Mouse (Mus musculus) cerebellum, adult 2 months (tissue): ENCODE measurements around the gene Tbxa2r. TPM values are rescaled to one million over a fixed set of nuclear protein-coding genes. Genes with fewer than 3 reads are reported as not detected.

ENCODE experiments used
- DNase-seq, 2 experiments: peaks; one replicate each; pipeline ENCODE4 v3.0.0; 2021
- H3K27ac ChIP-seq: fragments of 200-500 bp; 2 replicates; pipeline ENCODE4 v1.5.1; 2012; ENCODE audit warnings: low read length, control low read depth, inconsistent platforms; ENCODE audit not compliant: insufficient read depth
- H3K27me3 ChIP-seq: fragments of 200-500 bp; 2 replicates; pipeline ENCODE4 v1.6.1; 2012; ENCODE audit warnings: inconsistent platforms, mild to moderate bottlenecking, low read length, moderate library complexity; ENCODE audit not compliant: control insufficient read depth, insufficient read depth
- H3K4me1 ChIP-seq: fragments of 200-500 bp; 2 replicates; pipeline ENCODE4 v1.6.1; 2011; ENCODE audit warnings: low read length; ENCODE audit not compliant: control insufficient read depth, insufficient read depth
- H3K4me3 ChIP-seq: fragments of 200-500 bp; replicated peaks from 2 replicates; pipeline ENCODE3; 2011; ENCODE audit warnings: mild to moderate bottlenecking, low read depth, low read length, control low read depth; ENCODE audit not compliant: insufficient read depth
- CTCF ChIP-seq: fragments of 200-500 bp; IDR thresholded peaks from 2 replicates; pipeline ENCODE4 v1.5.1; 2011; ENCODE audit warnings: low read depth, mild to moderate bottlenecking, control low read depth, low read length, moderate library complexity, borderline replicate concordance; ENCODE audit not compliant: insufficient read depth
- POLR2A ChIP-seq: fragments of 200-500 bp; IDR thresholded peaks from 2 replicates; pipeline ENCODE4 v1.6.1; 2011; ENCODE audit warnings: low read length, control low read depth, borderline replicate concordance; ENCODE audit not compliant: insufficient read depth
- WGBS: fragments of 180-500 bp; shearing (Covaris S2); methylation state at CpG from one replicate; pipeline ENCODE4 v1.1.7; 2018; 5-methylcytosine and 5-hydroxymethylcytosine counted together
- polyA plus RNA-seq: library from polyadenylated mRNA; depleted of rRNA; stranded (reverse); fragments of >200 nt; gene quantifications from 2 replicates; pipeline ENCODE4 v1.2.3, GENCODE M21; 2012

Gene Tbxa2r
- polyA plus RNA-seq, 1 experiment: 3.2 TPM

DNA sequence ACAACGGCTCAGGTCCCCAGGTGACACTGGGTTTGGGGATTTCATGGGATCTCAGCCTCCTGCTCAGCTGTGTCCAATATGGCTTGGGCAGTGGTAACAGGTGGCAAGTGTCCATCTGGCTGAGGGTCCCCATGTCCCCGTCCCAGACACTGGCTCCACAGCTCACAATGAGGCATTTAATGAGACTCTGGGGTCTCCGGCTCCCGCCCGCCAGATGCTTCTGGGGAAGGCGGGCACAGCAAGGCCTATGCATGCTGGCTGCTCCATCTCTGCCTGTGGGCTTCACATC, 38.6 kb downstream of the Tbxa2r start:
- no peak for DNase-seq
- H3K4me1 ChIP-seq: peaks cover 15% of the 10 kb centered on the region
- H3K27me3 ChIP-seq: no peaks in the 10 kb centered on the region
- TF ChIP-seq CTCF: no peak
- TF ChIP-seq POLR2A: no peak
- WGBS: 54% methylated on average over 6 of the region's 6 CpGs
- no peak overlapping the region for H3K27ac ChIP-seq
- H3K4me3 ChIP-seq: no peak overlapping the region

DNA sequence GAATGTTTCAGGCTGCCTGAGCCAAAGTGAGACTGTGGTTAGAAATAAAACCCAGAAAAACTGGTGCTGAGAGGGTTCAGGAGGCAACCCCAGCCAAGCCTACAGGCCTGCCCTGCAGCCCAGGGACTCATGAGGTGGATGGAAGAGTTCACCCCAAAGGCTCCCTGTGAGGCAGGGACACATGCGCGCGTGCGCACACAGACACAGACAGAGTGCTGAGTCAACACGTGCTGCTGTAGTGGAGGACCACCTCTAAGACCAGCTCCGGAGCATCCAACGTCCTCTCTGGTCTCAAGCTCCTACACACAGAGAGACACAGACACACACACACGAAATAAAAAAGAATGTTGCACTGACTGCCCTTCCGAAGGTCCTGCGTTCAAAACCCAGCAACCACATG, 46.8 kb downstream of the Tbxa2r start:
- 86% methylated on average over 10 of the region's 10 CpGs for WGBS
- TF ChIP-seq POLR2A: no peak
- no peak for TF ChIP-seq CTCF
- Histone ChIP-seq H3K27ac (no peak overlapping the region), H3K27me3 (no peaks in the 10 kb centered on the region), H3K4me3 (no peak overlapping the region), H3K4me1 (peaks cover 18% of the 10 kb centered on the region)
- no peak for DNase-seq

DNA sequence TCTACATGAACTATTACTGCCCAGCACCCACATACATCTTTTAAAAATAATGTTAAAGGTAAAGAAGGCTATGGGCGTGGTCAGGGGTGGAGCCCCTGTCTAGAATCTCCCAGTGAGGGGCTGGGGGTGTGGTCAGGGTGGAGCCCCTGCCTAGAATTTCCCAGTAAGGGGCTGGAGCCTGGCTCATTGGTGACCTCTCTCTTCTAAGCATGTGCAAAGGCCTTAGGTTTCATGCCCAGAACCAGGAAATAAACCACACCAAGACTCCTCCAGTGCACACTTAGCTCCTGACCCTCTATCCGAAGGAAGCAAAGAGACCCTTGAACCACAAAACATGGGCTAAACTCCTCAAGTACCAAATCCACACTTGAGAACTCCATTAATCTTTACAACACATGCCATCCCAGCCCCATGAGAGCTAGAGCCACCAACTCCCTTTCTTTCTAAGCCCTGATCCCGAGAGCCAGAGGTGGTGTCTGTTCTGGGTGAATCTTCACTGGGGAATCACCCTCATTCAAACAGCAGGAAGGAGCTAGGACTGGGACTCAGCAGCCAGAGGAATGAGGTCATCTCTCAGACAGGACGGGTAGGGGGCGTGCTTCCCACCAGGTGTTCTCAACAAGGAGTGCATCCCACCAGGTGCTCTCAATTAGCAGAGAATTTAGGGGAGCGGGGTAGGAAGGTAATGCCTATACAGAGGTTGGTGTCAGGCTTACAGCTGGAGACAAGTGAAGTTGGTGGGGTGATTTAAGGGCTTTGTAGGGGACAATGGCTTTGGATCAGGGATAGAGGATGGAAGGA, 48.2 kb downstream of the Tbxa2r start:
- WGBS: 41% methylated on average over 6 of the region's 6 CpGs
- peak overlapping the region; percentile 87 for H3K4me3 ChIP-seq
- no peak for TF ChIP-seq CTCF
- no peak for TF ChIP-seq POLR2A
- peaks cover 18% of the 10 kb centered on the region for H3K4me1 ChIP-seq
- H3K27me3 ChIP-seq: no peaks in the 10 kb centered on the region
- DNase-seq: no peak
- no peak overlapping the region for H3K27ac ChIP-seq

DNA sequence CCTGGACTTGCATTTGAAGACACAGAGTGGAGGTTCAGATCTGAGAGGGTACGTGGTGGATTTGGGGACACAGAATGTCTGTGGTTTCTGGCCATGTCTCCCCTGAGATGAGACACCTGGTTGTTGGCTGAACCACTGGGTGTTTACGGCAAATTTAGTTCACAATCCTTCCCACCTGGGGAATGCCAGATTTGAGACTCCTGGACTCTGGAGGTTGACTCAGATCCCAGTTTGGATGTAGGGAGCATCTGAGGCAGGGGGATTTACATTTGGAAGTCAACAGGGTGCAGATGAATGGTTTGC, 48.8 kb downstream of the Tbxa2r start:
- Histone ChIP-seq H3K4me1 (peaks cover 17% of the 10 kb centered on the region), H3K27me3 (no peaks in the 10 kb centered on the region), H3K4me3 (peak overlapping the region; percentile 87), H3K27ac (no peak overlapping the region)
- TF ChIP-seq CTCF (no peak), POLR2A (no peak)
- WGBS: 14% methylated on average over 2 of the region's 2 CpGs
- no peak for DNase-seq

DNA sequence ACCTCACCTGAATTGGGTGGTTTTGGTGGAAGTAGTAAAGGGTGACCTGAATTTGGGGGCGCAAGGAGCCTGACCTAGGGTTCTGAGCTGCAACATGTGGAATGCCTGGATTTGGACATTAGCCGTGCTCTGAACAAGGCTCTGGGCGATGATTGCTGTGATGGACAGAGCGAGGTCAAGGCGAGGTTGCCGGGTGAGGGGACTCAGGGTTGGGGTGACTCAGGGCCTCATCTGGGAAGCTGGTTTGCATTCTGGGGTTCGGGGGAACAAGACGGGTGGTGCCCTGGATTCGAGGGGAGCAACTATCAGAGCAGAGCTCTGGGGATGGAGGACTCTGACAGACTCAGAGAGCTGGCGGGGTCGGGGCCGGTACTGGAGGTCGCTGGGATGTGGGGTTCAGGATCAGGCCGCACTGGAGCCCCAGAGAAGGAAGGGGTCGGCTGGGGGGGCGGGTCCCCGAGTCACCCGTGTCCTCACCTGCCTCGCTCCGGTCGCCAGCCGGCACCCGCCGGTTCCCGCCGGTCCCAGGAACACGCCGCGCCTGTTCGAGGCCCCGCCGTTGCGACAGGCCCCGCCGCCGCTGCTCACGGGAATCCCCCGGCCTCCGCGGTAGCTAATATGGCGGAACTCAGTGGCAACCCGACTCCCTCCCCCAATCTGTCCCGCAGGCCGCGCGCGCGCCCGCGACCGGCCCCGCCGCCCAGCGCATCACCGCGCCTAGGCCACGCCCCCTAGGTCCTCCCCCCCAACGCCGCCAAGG, 49.4 kb downstream of the Tbxa2r start, which contains the start of gene Fzr1:
Fzr1 (minus strand) TSS at position 724 of the 760 bp plus-strand sequence.
- no peak within 1 kb of the TSS; the same call in 1 of the 2 replicates for H3K27ac ChIP-seq
- H3K27me3 ChIP-seq: no peaks in the 10 kb centered on the region
- H3K4me1 ChIP-seq: peaks cover 10% of the 10 kb centered on the region
- WGBS: under 1% methylated on average over 58 of the region's 59 CpGs
- peak in 1 of 2 experiments; percentile 47 for DNase-seq
- TF ChIP-seq CTCF: no peak
- TF ChIP-seq POLR2A: peak; percentile 58
- peak within 1 kb of the TSS; percentile 87 for H3K4me3 ChIP-seq

DNA sequence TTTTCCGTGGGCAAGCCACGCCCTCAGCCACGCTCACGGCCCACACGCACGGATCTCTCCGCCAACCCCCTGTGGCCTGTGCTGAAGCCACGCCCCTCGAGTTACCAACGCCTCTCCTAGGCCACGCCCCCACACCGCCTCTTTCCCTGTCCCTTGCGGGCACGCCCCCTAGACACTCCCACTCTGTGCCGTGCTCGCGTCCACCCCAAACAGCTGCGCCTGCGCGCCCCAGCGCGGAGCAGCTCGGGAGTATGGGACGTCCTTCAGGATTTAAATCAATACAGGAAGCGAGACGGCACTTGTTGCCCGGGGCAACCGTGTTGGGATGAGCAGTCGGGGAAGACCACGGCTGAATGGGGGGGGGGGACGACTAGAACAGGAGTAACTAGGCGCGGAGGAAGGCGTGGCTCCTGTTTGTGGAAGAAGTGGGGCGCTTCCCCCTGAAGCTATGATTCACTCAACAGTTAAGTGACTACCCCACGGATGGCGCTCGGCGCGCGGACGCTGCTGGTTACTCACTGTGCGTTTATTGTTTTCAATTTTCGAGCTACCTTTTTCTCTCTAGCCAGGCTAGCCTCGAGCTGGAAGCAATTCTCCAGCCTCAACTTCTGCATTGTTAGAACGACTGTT, 50.1 kb downstream of the Tbxa2r start:
- WGBS: 1% methylated on average over 46 of the region's 46 CpGs
- Histone ChIP-seq H3K27me3 (no peaks in the 10 kb centered on the region), H3K4me1 (peaks cover 4% of the 10 kb centered on the region; the same call in 1 of the 2 replicates), H3K27ac (no peak overlapping the region), H3K4me3 (peak overlapping the region; percentile 58)
- TF ChIP-seq CTCF (no peak), POLR2A (no peak)
- peak; percentile 100 for DNase-seq

DNA sequence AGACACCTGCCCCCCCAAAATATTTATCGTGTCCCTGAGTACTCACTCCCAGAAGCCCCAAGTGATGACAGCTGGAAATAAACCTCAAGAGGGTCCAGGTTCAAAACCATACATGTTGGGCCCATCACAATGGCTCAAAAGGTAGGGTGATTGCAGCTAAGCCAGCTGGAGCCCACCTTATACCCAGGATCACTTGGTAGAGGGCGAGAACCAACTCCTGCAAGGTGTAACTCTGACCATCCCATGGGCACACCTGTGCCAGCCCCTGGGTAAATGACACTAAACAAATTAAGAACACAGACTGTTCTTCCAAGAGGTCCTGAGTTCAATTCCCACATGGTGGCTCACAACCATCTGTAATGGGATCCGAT, 50.6 kb downstream of the Tbxa2r start:
- Histone ChIP-seq H3K4me3 (no peak overlapping the region), H3K4me1 (peaks cover 4% of the 10 kb centered on the region; the same call in 1 of the 2 replicates), H3K27me3 (no peaks in the 10 kb centered on the region), H3K27ac (no peak overlapping the region)
- no peak for DNase-seq
- TF ChIP-seq CTCF (no peak), POLR2A (no peak)
- 60% methylated on average over 3 of the region's 3 CpGs for WGBS
